Mouse (Mus musculus) kidney, postnatal 10 days (tissue): ENCODE data around the gene Lpin2.

Source experiments
- DNase-seq: peaks from one replicate; pipeline ENCODE4 v3.0.0; 2021; ENCODE audit warnings: mixed read lengths

Gene Lpin2

GRCm38 (mm10) chr17:71203998-71204808 is 21.8 kb downstream of the Lpin2 start:
- DNase-seq = no peak

- DNase-seq = no peak
Measured at GRCm38 (mm10) chr17:71204809-71205091, 22.4 kb downstream of the Lpin2 start.

GRCm38 (mm10) chr17:71206136-71206893 is 24.0 kb downstream of the Lpin2 start:
- DNase-seq = no peak

GRCm38 (mm10) chr17:71207268-71207667 is 24.9 kb downstream of the Lpin2 start:
- DNase-seq = no peak

- DNase-seq = no peak
Measured at GRCm38 (mm10) chr17:71208376-71208775, 26.0 kb downstream of the Lpin2 start.

GRCm38 (mm10) chr17:71208921-71209320 is 26.6 kb downstream of the Lpin2 start:
- DNase-seq = no peak

GRCm38 (mm10) chr17:71209936-71210335 is 27.6 kb downstream of the Lpin2 start:
- no peak for DNase-seq

GRCm38 (mm10) chr17:71211962-71212646 is 29.7 kb downstream of the Lpin2 start:
- no peak for DNase-seq

GRCm38 (mm10) chr17:71213666-71214065 is 31.3 kb downstream of the Lpin2 start:
- no peak for DNase-seq

GRCm38 (mm10) chr17:71214514-71215240 is 32.3 kb downstream of the Lpin2 start:
- DNase-seq = no peak

GRCm38 (mm10) chr17:71215241-71215839 is 33.0 kb downstream of the Lpin2 start:
- no peak for DNase-seq

GRCm38 (mm10) chr17:71216263-71216662 is 33.9 kb downstream of the Lpin2 start:
- DNase-seq = no peak

- DNase-seq = no peak
Measured at GRCm38 (mm10) chr17:71217111-71217685, 34.8 kb downstream of the Lpin2 start.

- DNase-seq = no peak
Measured at GRCm38 (mm10) chr17:71221383-71221782, 39.0 kb downstream of the Lpin2 start.

- no peak for DNase-seq
Measured at GRCm38 (mm10) chr17:71223676-71224075, 41.3 kb downstream of the Lpin2 start.

- DNase-seq = no peak
Measured at GRCm38 (mm10) chr17:71224521-71224920, 42.2 kb downstream of the Lpin2 start.

GRCm38 (mm10) chr17:71225091-71225490 is 42.7 kb downstream of the Lpin2 start:
- DNase-seq = peak; percentile 40

- no peak for DNase-seq
Measured at GRCm38 (mm10) chr17:71227128-71227895, 45.0 kb downstream of the Lpin2 start.

- DNase-seq = no peak
Measured at GRCm38 (mm10) chr17:71228651-71229050, 46.3 kb downstream of the Lpin2 start.

- no peak for DNase-seq
Measured at GRCm38 (mm10) chr17:71230108-71230709, 47.8 kb downstream of the Lpin2 start.

- DNase-seq = no peak
Measured at GRCm38 (mm10) chr17:71231998-71232397, 49.6 kb downstream of the Lpin2 start.
